Mouse (Mus musculus) stomach, adult 2 months (tissue): ENCODE results near the gene Scgb1a1. TPM values are rescaled to one million over a fixed set of nuclear protein-coding genes. Genes with fewer than 3 reads are reported as not detected.

Experiments used
- polyA plus RNA-seq: library from polyadenylated mRNA; depleted of rRNA; stranded (reverse); fragments of >200 nt; gene quantifications from 2 replicates; pipeline ENCODE4 v1.2.3, GENCODE M21; 2012; rRNA removed

Scgb1a1 gene
- 24.1 and 42.4 TPM in 2 replicates for polyA plus RNA-seq

GRCm38 (mm10) chr19:9087821-9088220 is at the start of gene Scgb1a1:
Gene Scgb1a1 (minus strand): TSS chr19:9087958.

GRCm38 (mm10) chr19:9135512-9136331 is 48.0 kb upstream of the Scgb1a1 start, which contains the start of gene Asrgl1:
Gene Asrgl1 (minus strand): TSS chr19:9135636.

Other genes with a start within 250 kb of the Scgb1a1 start
- gene Gng3, start 248.8 kb downstream of the Scgb1a1 start, polyA plus RNA-seq = 0.41 and 0.42 TPM in 2 replicates
- gene Lrrn4cl, start 237.2 kb downstream of the Scgb1a1 start, polyA plus RNA-seq = 1.0 and 1.1 TPM in 2 replicates
- gene Ubxn1, start 216.5 kb downstream of the Scgb1a1 start, polyA plus RNA-seq = 92.0 and 115 TPM in 2 replicates
- gene Uqcc3, start 207.0 kb downstream of the Scgb1a1 start, polyA plus RNA-seq = 7.5 and 9.7 TPM in 2 replicates
- 0.36 and 0.58 TPM in 2 replicates for gene Lbhd1, start 204.2 kb downstream of the Scgb1a1 start, polyA plus RNA-seq
- not detected in 2 replicates for gene Gm49403, start 204.0 kb downstream of the Scgb1a1 start, polyA plus RNA-seq
- gene 1810009A15Rik, start 199.1 kb downstream of the Scgb1a1 start, polyA plus RNA-seq = 2.3 and 2.6 TPM in 2 replicates
- 0.21 TPM in 1 of 2 replicates, not detected in the other for gene Gm49416, start 199.0 kb downstream of the Scgb1a1 start, polyA plus RNA-seq
- 12.8 and 15.7 TPM in 2 replicates for gene Ints5, start 195.0 kb downstream of the Scgb1a1 start, polyA plus RNA-seq
- gene Ganab, start 189.9 kb downstream of the Scgb1a1 start, polyA plus RNA-seq = 23.0 and 34.6 TPM in 2 replicates
- gene B3gat3, start 167.6 kb downstream of the Scgb1a1 start, polyA plus RNA-seq = 51.9 and 68.6 TPM in 2 replicates
- gene Rom1, start 158.6 kb downstream of the Scgb1a1 start, polyA plus RNA-seq = 10.0 and 15.1 TPM in 2 replicates
- gene Eml3, start 158.4 kb downstream of the Scgb1a1 start, polyA plus RNA-seq = 27.6 and 30.6 TPM in 2 replicates
- gene Mta2, start 146.1 kb downstream of the Scgb1a1 start, polyA plus RNA-seq = 7.1 and 8.7 TPM in 2 replicates
- gene Tut1, start 134.1 kb downstream of the Scgb1a1 start, polyA plus RNA-seq = 6.5 and 9.3 TPM in 2 replicates
- gene Eef1g, start 120.9 kb downstream of the Scgb1a1 start, polyA plus RNA-seq = 33.9 and 55.8 TPM in 2 replicates
- 6.4 and 12.5 TPM in 2 replicates for gene Ahnak, start 98.7 kb downstream of the Scgb1a1 start, polyA plus RNA-seq
- 0.17 and 0.30 TPM in 2 replicates for gene Asrgl1, start 47.7 kb upstream of the Scgb1a1 start, polyA plus RNA-seq